Mouse (Mus musculus): ENCODE data around the gene Cxcr4. TPM values are rescaled to one million over a fixed set of nuclear protein-coding genes. Genes with fewer than 3 reads are reported as not detected.

Cxcr4 gene
- polyA plus RNA-seq, 1 experiment from 2014 or later = 0.88 TPM

GRCm38 (mm10) chr1:128594353-128595104, 2.4 kb upstream of the Cxcr4 start:
- 47% methylated on average over 12 of the region's 12 CpGs for WGBS (ENCODE audit: insufficient replicate concordance)
- H3K4me1 ChIP-seq = peaks cover 19% of the 10 kb centered on the region
- H3K4me3 ChIP-seq = no peak overlapping the region
- H3K9ac ChIP-seq = no peak overlapping the region
- H3K4me2 ChIP-seq = no peak overlapping the region
- H3K27ac ChIP-seq = no peak overlapping the region
- peaks cover 78% of the 10 kb centered on the region for H3K27me3 ChIP-seq (replicated peaks)
- H3K9me3 ChIP-seq (replicated peaks) = no peaks in the 10 kb centered on the region
- ATAC-seq = no peak
- H3K36me3 ChIP-seq = no peaks in the 10 kb centered on the region

- no peak overlapping the region for H3K27ac ChIP-seq
- peak overlapping the region; percentile 37 for H3K4me3 ChIP-seq
- no peaks in the 10 kb centered on the region for H3K9me3 ChIP-seq (replicated peaks)
- H3K36me3 ChIP-seq = no peaks in the 10 kb centered on the region
- peak overlapping the region; percentile 73 for H3K4me2 ChIP-seq
- ATAC-seq = peak; percentile 16; the same call in 1 of the 2 replicates
- H3K9ac ChIP-seq = no peak overlapping the region
- H3K4me1 ChIP-seq = peaks cover 19% of the 10 kb centered on the region
- H3K27me3 ChIP-seq (replicated peaks) = peaks cover 87% of the 10 kb centered on the region
- 1% methylated on average over 24 of the region's 24 CpGs for WGBS (ENCODE audit: insufficient replicate concordance)
These were observed 938 bp upstream of the Cxcr4 start for GRCm38 (mm10) chr1:128592961-128593501.

GRCm38 (mm10) chr1:128591721-128592210, 327 bp downstream of the Cxcr4 start:
- Histone ChIP-seq H3K36me3 (no peaks in the 10 kb centered on the region), H3K9ac (0 out of 2 replicates have a peak overlapping the region, but pooled peaks have one; percentile 35), H3K27me3 (replicated peaks) (peaks cover 85% of the 10 kb centered on the region), H3K4me2 (peak overlapping the region; percentile 73), H3K4me1 (peaks cover 19% of the 10 kb centered on the region), H3K9me3 (replicated peaks) (no peaks in the 10 kb centered on the region), H3K4me3 (peak overlapping the region; percentile 56), H3K27ac (no peak overlapping the region)
- peak; percentile 39; the same call in 1 of the 2 replicates for ATAC-seq
- WGBS (ENCODE audit: insufficient replicate concordance) = under 1% methylated on average over 20 of the region's 20 CpGs

- peak overlapping the region; percentile 56 for H3K4me3 ChIP-seq
- peak overlapping the region; percentile 73 for H3K4me2 ChIP-seq
- H3K27ac ChIP-seq = no peak overlapping the region
- H3K36me3 ChIP-seq = no peaks in the 10 kb centered on the region
- no peaks in the 10 kb centered on the region for H3K9me3 ChIP-seq (replicated peaks)
- peaks cover 19% of the 10 kb centered on the region for H3K4me1 ChIP-seq
- H3K27me3 ChIP-seq (replicated peaks) = peaks cover 80% of the 10 kb centered on the region
- under 1% methylated on average over 63 of the region's 63 CpGs for WGBS (ENCODE audit: insufficient replicate concordance)
- ATAC-seq = no peak
- H3K9ac ChIP-seq = peak overlapping the region; percentile 35; the same call in 1 of the 2 replicates
These were observed 1.0 kb downstream of the Cxcr4 start for GRCm38 (mm10) chr1:128590816-128591720.

GRCm38 (mm10) chr1:128590011-128590410, 2.1 kb downstream of the Cxcr4 start:
- no peaks in the 10 kb centered on the region for H3K36me3 ChIP-seq
- H3K4me1 ChIP-seq = peaks cover 19% of the 10 kb centered on the region
- H3K4me2 ChIP-seq = no peak overlapping the region
- no peak overlapping the region for H3K4me3 ChIP-seq
- ATAC-seq = no peak
- H3K9ac ChIP-seq = no peak overlapping the region
- no peaks in the 10 kb centered on the region for H3K9me3 ChIP-seq (replicated peaks)
- H3K27me3 ChIP-seq (replicated peaks) = peaks cover 70% of the 10 kb centered on the region
- H3K27ac ChIP-seq = no peak overlapping the region
- 23% methylated on average over 6 of the region's 6 CpGs for WGBS (ENCODE audit: insufficient replicate concordance)

GRCm38 (mm10) chr1:128589488-128589887, 2.6 kb downstream of the Cxcr4 start:
- no peak for ATAC-seq
- H3K36me3 ChIP-seq = no peaks in the 10 kb centered on the region
- no peaks in the 10 kb centered on the region for H3K9me3 ChIP-seq (replicated peaks)
- H3K27me3 ChIP-seq (replicated peaks) = peaks cover 64% of the 10 kb centered on the region
- no peak overlapping the region for H3K4me2 ChIP-seq
- H3K4me3 ChIP-seq = no peak overlapping the region
- WGBS (ENCODE audit: insufficient replicate concordance) = 75% methylated on average over 9 of the region's 9 CpGs
- peaks cover 19% of the 10 kb centered on the region for H3K4me1 ChIP-seq
- no peak overlapping the region for H3K27ac ChIP-seq
- H3K9ac ChIP-seq = no peak overlapping the region

GRCm38 (mm10) chr1:128588337-128588736, 3.8 kb downstream of the Cxcr4 start:
- peaks cover 17% of the 10 kb centered on the region for H3K4me1 ChIP-seq
- no peak for ATAC-seq
- H3K9me3 ChIP-seq (replicated peaks) = no peaks in the 10 kb centered on the region
- 70% methylated on average over 2 of the region's 2 CpGs for WGBS (ENCODE audit: insufficient replicate concordance)
- no peak overlapping the region for H3K9ac ChIP-seq
- peaks cover 53% of the 10 kb centered on the region for H3K27me3 ChIP-seq (replicated peaks)
- H3K4me3 ChIP-seq = no peak overlapping the region
- no peaks in the 10 kb centered on the region for H3K36me3 ChIP-seq
- H3K4me2 ChIP-seq = no peak overlapping the region
- H3K27ac ChIP-seq = no peak overlapping the region

GRCm38 (mm10) chr1:128586928-128587780, 4.9 kb downstream of the Cxcr4 start:
- 61% methylated on average over 8 of the region's 8 CpGs for WGBS (ENCODE audit: insufficient replicate concordance)
- H3K4me1 ChIP-seq = peaks cover 9% of the 10 kb centered on the region; the same call in 1 of the 2 replicates
- H3K4me3 ChIP-seq = no peak overlapping the region
- H3K9ac ChIP-seq = no peak overlapping the region
- no peaks in the 10 kb centered on the region for H3K9me3 ChIP-seq (replicated peaks)
- ATAC-seq = no peak
- H3K27me3 ChIP-seq (replicated peaks) = peaks cover 41% of the 10 kb centered on the region
- H3K4me2 ChIP-seq = no peak overlapping the region
- no peak overlapping the region for H3K27ac ChIP-seq
- H3K36me3 ChIP-seq = no peaks in the 10 kb centered on the region

- Histone ChIP-seq H3K9ac (no peak overlapping the region), H3K27me3 (replicated peaks) (peaks cover 33% of the 10 kb centered on the region), H3K4me1 (peaks cover 2% of the 10 kb centered on the region; the same call in 1 of the 2 replicates), H3K4me2 (no peak overlapping the region), H3K4me3 (no peak overlapping the region), H3K9me3 (replicated peaks) (no peaks in the 10 kb centered on the region), H3K27ac (no peak overlapping the region), H3K36me3 (no peaks in the 10 kb centered on the region)
- no peak for ATAC-seq
- WGBS (ENCODE audit: insufficient replicate concordance) = 60% methylated on average over 8 of the region's 8 CpGs
These were observed 5.7 kb downstream of the Cxcr4 start for GRCm38 (mm10) chr1:128586162-128586927.

- Histone ChIP-seq H3K27me3 (replicated peaks) (peaks cover 25% of the 10 kb centered on the region), H3K9ac (no peak overlapping the region), H3K27ac (no peak overlapping the region), H3K4me3 (no peak overlapping the region), H3K36me3 (no peaks in the 10 kb centered on the region), H3K4me2 (no peak overlapping the region), H3K9me3 (replicated peaks) (no peaks in the 10 kb centered on the region), H3K4me1 (no peaks in the 10 kb centered on the region)
- 58% methylated on average over 3 of the region's 3 CpGs for WGBS (ENCODE audit: insufficient replicate concordance)
- ATAC-seq = no peak
These were observed 6.5 kb downstream of the Cxcr4 start for GRCm38 (mm10) chr1:128585396-128586161.
